Mouse (Mus musculus): ENCODE measurements around the gene Ube2g2.

DNA sequence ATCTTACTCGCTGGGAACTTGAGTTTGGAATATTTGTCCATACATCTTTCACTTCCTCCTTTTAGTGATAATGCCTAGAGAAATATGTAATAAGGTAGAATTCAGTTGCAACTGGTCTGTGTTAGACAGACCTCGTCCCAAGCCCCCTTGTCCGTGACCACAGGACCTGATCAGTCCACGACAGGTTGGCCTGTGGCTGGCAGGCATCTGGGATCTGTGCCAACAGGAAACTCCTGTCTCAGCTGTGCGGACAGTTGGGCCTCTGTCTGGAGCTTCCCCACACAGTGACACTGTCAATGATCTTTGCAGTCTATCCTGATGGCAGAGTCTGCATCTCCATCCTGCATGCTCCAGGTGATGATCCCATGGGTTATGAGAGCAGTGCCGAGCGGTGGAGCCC, 21.1 kb downstream of the Ube2g2 start:
- no peak for TF ChIP-seq POLR2A (IDR thresholded peaks at IDR 0.05; ENCODE audit: borderline replicate concordance, extremely low read depth, insufficient read depth, insufficient read length, poor library complexity, severe bottlenecking)
- no peak for TF ChIP-seq CTCF (IDR thresholded peaks at IDR 0.05; ENCODE audit: borderline replicate concordance, extremely low read depth, insufficient read depth, insufficient read length)
